Mouse (Mus musculus): ENCODE measurements around the gene Dnah2. TPM values are rescaled to one million over a fixed set of nuclear protein-coding genes. Genes with fewer than 3 reads are reported as not detected.

Gene Dnah2
- polyA plus RNA-seq, 1 experiment from 2014 or later, result 2.6 TPM

GRCm38 (mm10) chr11:69457006-69457579 is 91.8 kb downstream of the Dnah2 start:
- H3K9me3 ChIP-seq (ENCODE audit: control insufficient read depth, low read length), result no peaks in the 10 kb centered on the region
- peak overlapping the region; percentile 37; the same call in 1 of the 2 replicates for H3K27ac ChIP-seq (ENCODE audit: low read depth, low read length)
- H3K4me2 ChIP-seq (ENCODE audit: low read depth, low read length, severe bottlenecking), result no peak overlapping the region
- 32% methylated on average over 6 of the region's 6 CpGs for WGBS
- peak overlapping the region; percentile 23; the same call in 1 of the 2 replicates for H3K9ac ChIP-seq (ENCODE audit: low read length)
- ATAC-seq (replicated peaks; ENCODE audit: low FRiP score) (no peak), DNase-seq (ENCODE audit: low spot score) (no peak)
- H3K36me3 ChIP-seq (ENCODE audit: control insufficient read depth, insufficient read depth, low read length), result no peaks in the 10 kb centered on the region
- no peaks in the 10 kb centered on the region; the same call in 1 of the 2 replicates for H3K4me1 ChIP-seq (replicated peaks; ENCODE audit: control insufficient read depth, insufficient read depth, low read length)
- no peaks in the 10 kb centered on the region for H3K27me3 ChIP-seq (ENCODE audit: control insufficient read depth, insufficient read depth, low read length)
- H3K4me3 ChIP-seq (ENCODE audit: low read depth, low read length), result no peak overlapping the region

- H3K27me3 ChIP-seq (ENCODE audit: control insufficient read depth, insufficient read depth, low read length), result no peaks in the 10 kb centered on the region
- no peak for DNase-seq (ENCODE audit: low spot score)
- H3K36me3 ChIP-seq (ENCODE audit: control insufficient read depth, insufficient read depth, low read length), result no peaks in the 10 kb centered on the region
- H3K27ac ChIP-seq (ENCODE audit: low read depth, low read length), result no peak overlapping the region
- WGBS, result 65% methylated on average over 23 of the region's 23 CpGs
- H3K4me2 ChIP-seq (ENCODE audit: low read depth, low read length, severe bottlenecking), result no peak overlapping the region
- H3K4me3 ChIP-seq (ENCODE audit: low read depth, low read length), result no peak overlapping the region
- no peaks in the 10 kb centered on the region; the same call in 1 of the 2 replicates for H3K4me1 ChIP-seq (replicated peaks; ENCODE audit: control insufficient read depth, insufficient read depth, low read length)
- H3K9me3 ChIP-seq (ENCODE audit: control insufficient read depth, low read length), result no peaks in the 10 kb centered on the region
- H3K9ac ChIP-seq (ENCODE audit: low read length), result no peak overlapping the region
- no peak for ATAC-seq (replicated peaks; ENCODE audit: low FRiP score)
Measured at GRCm38 (mm10) chr11:69452114-69452867, 96.6 kb downstream of the Dnah2 start.

- no peak overlapping the region for H3K4me3 ChIP-seq (ENCODE audit: low read depth, low read length)
- DNase-seq (ENCODE audit: low spot score) (no peak), ATAC-seq (replicated peaks; ENCODE audit: low FRiP score) (no peak)
- H3K9ac ChIP-seq (ENCODE audit: low read length), result no peak overlapping the region
- no peak overlapping the region for H3K27ac ChIP-seq (ENCODE audit: low read depth, low read length)
- H3K4me1 ChIP-seq (replicated peaks; ENCODE audit: control insufficient read depth, insufficient read depth, low read length), result no peaks in the 10 kb centered on the region
- H3K4me2 ChIP-seq (ENCODE audit: low read depth, low read length, severe bottlenecking), result no peak overlapping the region
- 91% methylated on average over 7 of the region's 7 CpGs for whole genome bisulfite sequencing
- H3K27me3 ChIP-seq (ENCODE audit: control insufficient read depth, insufficient read depth, low read length), result no peaks in the 10 kb centered on the region
- no peaks in the 10 kb centered on the region for H3K36me3 ChIP-seq (ENCODE audit: control insufficient read depth, insufficient read depth, low read length)
- H3K9me3 ChIP-seq (ENCODE audit: control insufficient read depth, low read length), result no peaks in the 10 kb centered on the region
Measured at GRCm38 (mm10) chr11:69447299-69447698, 101.6 kb downstream of the Dnah2 start.

GRCm38 (mm10) chr11:69443328-69443727 is 105.6 kb downstream of the Dnah2 start:
- Histone ChIP-seq H3K9ac (ENCODE audit: low read length) (no peak overlapping the region), H3K4me1 (replicated peaks; ENCODE audit: control insufficient read depth, insufficient read depth, low read length) (no peaks in the 10 kb centered on the region), H3K36me3 (ENCODE audit: control insufficient read depth, insufficient read depth, low read length) (no peaks in the 10 kb centered on the region), H3K9me3 (ENCODE audit: control insufficient read depth, low read length) (no peaks in the 10 kb centered on the region), H3K4me2 (ENCODE audit: low read depth, low read length, severe bottlenecking) (no peak overlapping the region), H3K4me3 (ENCODE audit: low read depth, low read length) (no peak overlapping the region), H3K27ac (ENCODE audit: low read depth, low read length) (no peak overlapping the region), H3K27me3 (ENCODE audit: control insufficient read depth, insufficient read depth, low read length) (no peaks in the 10 kb centered on the region)
- WGBS, result 52% methylated on average over 5 of the region's 5 CpGs
- ATAC-seq (replicated peaks; ENCODE audit: low FRiP score) (no peak), DNase-seq (ENCODE audit: low spot score) (no peak)

- Histone ChIP-seq H3K4me2 (ENCODE audit: low read depth, low read length, severe bottlenecking) (no peak overlapping the region), H3K4me1 (replicated peaks; ENCODE audit: control insufficient read depth, insufficient read depth, low read length) (no peaks in the 10 kb centered on the region), H3K4me3 (ENCODE audit: low read depth, low read length) (no peak overlapping the region), H3K9me3 (ENCODE audit: control insufficient read depth, low read length) (no peaks in the 10 kb centered on the region), H3K36me3 (ENCODE audit: control insufficient read depth, insufficient read depth, low read length) (no peaks in the 10 kb centered on the region), H3K27me3 (ENCODE audit: control insufficient read depth, insufficient read depth, low read length) (no peaks in the 10 kb centered on the region), H3K27ac (ENCODE audit: low read depth, low read length) (no peak overlapping the region), H3K9ac (ENCODE audit: low read length) (no peak overlapping the region)
- 64% methylated on average over 3 of the region's 3 CpGs for WGBS
- ATAC-seq (replicated peaks; ENCODE audit: low FRiP score) (no peak), DNase-seq (ENCODE audit: low spot score) (no peak)
Measured at GRCm38 (mm10) chr11:69437291-69437690, 111.6 kb downstream of the Dnah2 start.

- no peak overlapping the region for H3K27ac ChIP-seq (ENCODE audit: low read depth, low read length)
- ATAC-seq (replicated peaks; ENCODE audit: low FRiP score), result no peak
- WGBS, result 72% methylated on average over 6 of the region's 6 CpGs
- H3K9ac ChIP-seq (ENCODE audit: low read length), result no peak overlapping the region
- no peaks in the 10 kb centered on the region for H3K4me1 ChIP-seq (replicated peaks; ENCODE audit: control insufficient read depth, insufficient read depth, low read length)
- no peaks in the 10 kb centered on the region for H3K9me3 ChIP-seq (ENCODE audit: control insufficient read depth, low read length)
- no peak for DNase-seq (ENCODE audit: low spot score)
- no peak overlapping the region for H3K4me2 ChIP-seq (ENCODE audit: low read depth, low read length, severe bottlenecking)
- H3K27me3 ChIP-seq (ENCODE audit: control insufficient read depth, insufficient read depth, low read length), result no peaks in the 10 kb centered on the region
- no peak overlapping the region for H3K4me3 ChIP-seq (ENCODE audit: low read depth, low read length)
- no peaks in the 10 kb centered on the region for H3K36me3 ChIP-seq (ENCODE audit: control insufficient read depth, insufficient read depth, low read length)
Measured at GRCm38 (mm10) chr11:69433189-69433588, 115.7 kb downstream of the Dnah2 start.

GRCm38 (mm10) chr11:69432640-69432982 is 116.3 kb downstream of the Dnah2 start:
- no peak for DNase-seq (ENCODE audit: low spot score)
- WGBS, result 74% methylated on average over 11 of the region's 11 CpGs
- no peaks in the 10 kb centered on the region for H3K27me3 ChIP-seq (ENCODE audit: control insufficient read depth, insufficient read depth, low read length)
- no peak for ATAC-seq (replicated peaks; ENCODE audit: low FRiP score)
- no peak overlapping the region for H3K9ac ChIP-seq (ENCODE audit: low read length)
- no peaks in the 10 kb centered on the region for H3K9me3 ChIP-seq (ENCODE audit: control insufficient read depth, low read length)
- H3K4me2 ChIP-seq (ENCODE audit: low read depth, low read length, severe bottlenecking), result no peak overlapping the region
- no peaks in the 10 kb centered on the region for H3K4me1 ChIP-seq (replicated peaks; ENCODE audit: control insufficient read depth, insufficient read depth, low read length)
- no peak overlapping the region for H3K4me3 ChIP-seq (ENCODE audit: low read depth, low read length)
- H3K36me3 ChIP-seq (ENCODE audit: control insufficient read depth, insufficient read depth, low read length), result no peaks in the 10 kb centered on the region
- H3K27ac ChIP-seq (ENCODE audit: low read depth, low read length), result no peak overlapping the region

GRCm38 (mm10) chr11:69431829-69432639 is 116.9 kb downstream of the Dnah2 start:
- no peaks in the 10 kb centered on the region for H3K36me3 ChIP-seq (ENCODE audit: control insufficient read depth, insufficient read depth, low read length)
- 41% methylated on average over 11 of the region's 11 CpGs for WGBS
- DNase-seq (ENCODE audit: low spot score), result peak; percentile 80
- no peak overlapping the region for H3K9ac ChIP-seq (ENCODE audit: low read length)
- H3K4me2 ChIP-seq (ENCODE audit: low read depth, low read length, severe bottlenecking), result no peak overlapping the region
- H3K27ac ChIP-seq (ENCODE audit: low read depth, low read length), result no peak overlapping the region
- no peaks in the 10 kb centered on the region for H3K4me1 ChIP-seq (replicated peaks; ENCODE audit: control insufficient read depth, insufficient read depth, low read length)
- peak; percentile 65 for ATAC-seq (replicated peaks; ENCODE audit: low FRiP score)
- no peaks in the 10 kb centered on the region for H3K27me3 ChIP-seq (ENCODE audit: control insufficient read depth, insufficient read depth, low read length)
- H3K9me3 ChIP-seq (ENCODE audit: control insufficient read depth, low read length), result no peaks in the 10 kb centered on the region
- H3K4me3 ChIP-seq (ENCODE audit: low read depth, low read length), result no peak overlapping the region

Data from forebrain, embryonic 11.5 days (tissue).